Mouse (Mus musculus) embryo, embryonic 11.5 days (tissue): ENCODE measurements around the gene Dhtkd1.

Experiments
- DNase-seq: peaks from one replicate; pipeline ENCODE4 v3.0.0-alpha.2; 2012; ENCODE audit warnings: low read depth, low spot score

The Dhtkd1 gene

DNA sequence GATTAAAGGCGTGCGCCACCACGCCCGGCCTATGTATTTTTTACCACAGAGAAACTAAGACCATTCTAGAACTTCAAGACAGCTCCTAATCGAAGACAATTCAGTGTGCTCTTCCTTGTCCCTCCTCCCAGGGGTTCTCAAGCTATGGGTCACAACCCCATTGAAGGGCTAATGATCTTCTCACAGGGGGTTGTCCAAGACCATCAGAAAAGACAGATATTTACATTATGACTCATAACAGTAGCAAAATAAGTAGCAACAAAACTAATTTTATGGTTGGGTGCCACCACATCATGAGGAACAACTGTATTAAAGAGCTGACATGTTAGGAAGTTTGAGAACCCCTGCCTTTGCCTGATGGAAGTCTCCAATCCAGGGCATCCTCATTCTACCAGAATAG, 10.7 kb downstream of the Dhtkd1 start:
- DNase-seq: no peak

DNA sequence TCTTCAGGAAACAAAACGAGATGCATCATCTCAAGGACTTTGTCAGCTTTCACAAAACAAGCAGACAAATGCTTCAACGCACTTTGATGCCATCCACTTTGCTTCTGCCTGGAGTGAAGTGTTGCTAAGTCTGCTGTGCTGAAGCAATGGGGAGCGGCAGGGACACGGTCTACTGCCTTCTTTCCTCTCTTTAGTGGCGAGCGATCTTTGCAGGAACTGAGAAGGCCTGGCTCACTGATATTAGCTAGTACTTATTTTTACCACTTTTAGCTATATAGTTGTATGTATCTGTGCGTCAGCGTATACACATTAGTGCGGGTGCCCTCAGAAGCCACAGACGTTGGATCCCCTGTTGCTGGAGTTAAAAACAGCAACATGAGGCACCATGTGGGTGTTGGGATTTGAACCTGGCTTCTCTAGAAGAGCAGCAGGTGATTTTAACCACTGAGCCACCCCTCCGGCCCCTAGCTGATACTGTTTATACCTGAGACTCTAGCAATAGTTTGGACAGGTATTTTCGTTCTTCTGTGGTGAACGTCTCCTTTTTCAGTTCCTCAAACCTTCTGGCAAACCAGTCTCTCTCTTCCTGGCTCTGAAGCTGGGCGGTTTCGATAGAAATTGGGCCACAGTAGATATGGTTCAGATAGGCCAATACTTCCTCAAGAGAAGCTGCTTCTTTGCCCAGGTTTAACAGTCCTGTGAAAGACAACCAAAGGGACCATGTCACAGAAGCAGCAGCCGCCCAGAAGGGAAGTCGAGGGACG, 12.1 kb downstream of the Dhtkd1 start:
- no peak for DNase-seq

DNA sequence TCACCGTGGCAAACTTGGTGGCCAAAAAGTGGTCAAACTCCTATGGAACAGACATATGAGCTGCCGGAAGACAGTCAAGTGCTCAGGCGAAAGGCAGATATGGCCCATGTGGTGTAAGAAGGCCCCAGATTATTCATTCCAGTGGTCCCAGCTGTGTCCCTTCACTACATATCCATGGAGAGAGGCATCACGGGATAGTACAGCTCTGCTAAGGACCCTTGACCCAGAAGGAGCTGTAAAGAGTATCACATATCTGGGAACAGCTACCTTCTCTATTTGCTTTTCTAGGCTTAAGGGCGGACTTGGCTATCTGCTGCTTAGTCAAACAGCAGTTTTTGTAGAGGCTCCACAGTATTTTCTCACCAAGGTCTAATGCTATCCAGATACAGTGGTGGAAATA, 12.8 kb downstream of the Dhtkd1 start:
- no peak for DNase-seq

DNA sequence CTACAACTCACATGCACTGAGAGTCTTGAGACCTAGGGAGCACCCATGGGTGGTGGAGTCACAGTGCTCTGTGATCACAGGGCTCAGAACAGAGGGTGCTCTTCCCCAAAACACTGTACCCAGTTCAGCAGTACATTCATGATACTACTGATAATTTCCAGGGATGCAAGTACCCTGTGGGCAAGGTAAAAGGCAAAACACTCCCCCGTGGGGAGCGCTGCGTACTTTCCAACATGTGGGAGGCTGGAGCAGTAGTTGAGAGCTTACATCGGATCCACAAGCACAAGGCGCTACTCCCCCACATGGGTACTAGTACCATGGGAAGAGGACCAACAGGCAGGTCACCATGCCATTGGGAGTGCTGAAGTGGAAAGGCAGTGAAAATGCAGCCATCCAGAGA, 15.1 kb downstream of the Dhtkd1 start:
- DNase-seq: no peak

DNA sequence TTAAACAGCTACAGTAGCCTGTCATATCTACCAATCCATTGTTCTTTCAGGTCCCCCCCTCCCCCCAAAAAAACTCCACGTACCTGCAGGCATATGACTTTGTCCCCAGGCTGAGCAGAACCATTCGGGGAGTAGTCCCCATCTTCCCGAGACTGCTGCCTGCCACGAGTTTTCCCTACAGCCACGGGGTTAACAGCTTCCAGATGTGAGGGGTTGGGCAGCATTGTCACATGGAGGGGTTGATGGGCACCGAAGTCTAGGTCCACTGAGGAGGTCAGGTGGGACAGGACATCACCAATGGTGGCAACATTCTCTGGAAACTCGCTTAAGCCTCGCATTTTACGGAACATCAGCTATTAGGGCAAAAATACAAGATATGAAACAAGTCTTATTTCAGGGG, 18.8 kb downstream of the Dhtkd1 start:
- no peak for DNase-seq

DNA sequence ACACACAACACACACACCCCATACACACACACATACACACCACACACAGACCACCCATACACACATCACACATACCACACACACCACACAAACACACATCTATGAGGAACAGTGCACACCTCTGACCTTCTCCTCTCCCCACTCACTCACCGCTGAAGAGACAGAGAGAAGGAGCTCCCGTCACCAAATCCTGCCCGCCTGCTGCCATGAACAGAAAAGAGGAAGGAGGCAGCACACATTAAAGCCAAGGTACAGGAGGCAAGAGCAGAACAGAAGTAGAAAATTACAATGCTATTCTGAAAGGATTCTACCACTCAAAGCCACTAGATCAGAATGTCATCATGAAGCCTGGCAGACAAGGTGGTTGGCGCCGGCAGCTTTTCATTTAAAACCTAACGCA, 19.8 kb downstream of the Dhtkd1 start:
- no peak for DNase-seq

DNA sequence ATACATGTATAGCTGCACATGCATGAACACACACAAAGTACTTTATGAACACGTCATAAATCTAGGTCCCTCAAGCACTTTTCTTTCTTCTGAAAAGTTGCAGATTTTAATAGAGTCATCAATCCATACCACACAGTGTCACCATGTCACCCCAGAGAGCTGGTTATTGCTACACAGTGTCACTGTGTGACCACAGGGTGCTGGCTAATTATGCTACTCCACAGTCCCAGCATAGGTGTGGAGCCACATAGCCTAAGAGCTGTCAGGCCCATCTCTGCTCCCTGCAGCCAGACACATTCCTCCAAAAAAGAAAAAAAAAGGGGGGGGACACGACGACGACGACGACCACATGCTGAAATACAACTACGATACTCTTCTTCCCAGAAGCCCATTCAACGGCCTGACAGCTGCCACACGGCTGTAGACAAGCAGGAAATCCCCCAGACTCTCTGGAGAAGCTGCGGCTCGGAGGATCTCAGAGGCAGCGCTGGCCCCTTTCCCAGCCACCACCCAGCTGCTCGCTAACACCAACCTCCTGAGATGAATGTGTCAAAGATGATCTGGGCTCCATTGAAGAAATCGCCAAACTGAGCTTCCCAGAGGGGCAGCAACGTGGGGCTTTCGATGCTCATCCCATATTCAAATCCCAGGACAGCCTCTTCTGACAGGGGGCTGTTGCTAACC, 31.2 kb downstream of the Dhtkd1 start:
- no peak for DNase-seq

DNA sequence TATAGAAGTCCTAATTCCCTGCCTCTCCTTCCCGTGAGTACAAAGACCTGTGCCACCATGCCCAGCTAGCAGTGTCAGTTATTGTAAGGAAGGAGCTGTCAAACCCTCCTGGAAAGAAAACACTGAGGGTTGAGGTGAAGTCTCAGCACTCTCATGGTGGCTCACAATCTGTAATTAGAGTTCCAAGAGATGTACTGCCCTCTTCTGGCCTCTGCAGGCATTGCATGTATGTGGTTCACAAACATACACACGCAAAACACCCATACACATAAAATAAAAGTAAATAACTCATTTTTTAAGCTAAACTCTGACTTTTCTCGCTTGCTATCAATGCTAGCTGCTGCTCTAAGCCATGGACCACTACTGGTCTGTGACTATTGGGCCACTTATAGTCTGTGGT, 36.0 kb downstream of the Dhtkd1 start:
- no peak for DNase-seq

DNA sequence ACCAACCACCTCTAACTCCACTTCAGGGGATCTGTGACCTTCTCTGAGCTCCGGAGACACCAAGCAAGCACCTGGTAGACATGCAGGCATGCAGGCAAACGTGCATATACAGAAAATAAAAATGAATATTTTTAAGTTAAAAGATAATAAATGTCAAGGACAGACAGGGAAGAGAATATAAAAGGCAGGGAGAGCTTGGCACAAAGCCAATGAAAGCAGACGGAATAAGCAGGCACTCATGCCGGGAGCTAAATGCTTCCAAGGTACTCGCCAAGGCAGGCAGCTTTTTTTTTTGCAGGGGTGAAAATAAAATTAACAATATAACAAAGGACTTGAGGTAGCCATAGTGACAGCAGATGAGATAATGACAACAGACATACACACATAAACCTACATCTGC, 36.5 kb downstream of the Dhtkd1 start:
- DNase-seq: no peak

DNA sequence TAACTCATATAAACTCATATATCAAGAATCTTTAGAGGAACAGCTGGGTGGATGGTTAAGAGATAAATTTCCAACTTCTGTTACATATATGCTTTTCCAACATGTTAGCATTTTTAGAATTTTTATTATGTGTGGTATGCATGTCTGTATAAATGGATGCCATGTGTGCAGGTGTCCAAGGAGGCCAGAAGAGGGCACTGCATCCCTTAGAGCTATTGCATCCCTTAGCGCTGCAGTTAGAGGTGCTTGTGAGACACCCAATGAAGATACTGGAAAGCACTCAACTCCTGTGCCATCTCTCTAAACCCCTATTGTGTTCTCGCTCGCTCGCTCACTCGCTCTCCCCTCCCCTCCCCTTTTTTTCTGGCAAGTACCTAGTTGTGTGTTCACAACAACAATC, 42.4 kb downstream of the Dhtkd1 start:
- no peak for DNase-seq

DNA sequence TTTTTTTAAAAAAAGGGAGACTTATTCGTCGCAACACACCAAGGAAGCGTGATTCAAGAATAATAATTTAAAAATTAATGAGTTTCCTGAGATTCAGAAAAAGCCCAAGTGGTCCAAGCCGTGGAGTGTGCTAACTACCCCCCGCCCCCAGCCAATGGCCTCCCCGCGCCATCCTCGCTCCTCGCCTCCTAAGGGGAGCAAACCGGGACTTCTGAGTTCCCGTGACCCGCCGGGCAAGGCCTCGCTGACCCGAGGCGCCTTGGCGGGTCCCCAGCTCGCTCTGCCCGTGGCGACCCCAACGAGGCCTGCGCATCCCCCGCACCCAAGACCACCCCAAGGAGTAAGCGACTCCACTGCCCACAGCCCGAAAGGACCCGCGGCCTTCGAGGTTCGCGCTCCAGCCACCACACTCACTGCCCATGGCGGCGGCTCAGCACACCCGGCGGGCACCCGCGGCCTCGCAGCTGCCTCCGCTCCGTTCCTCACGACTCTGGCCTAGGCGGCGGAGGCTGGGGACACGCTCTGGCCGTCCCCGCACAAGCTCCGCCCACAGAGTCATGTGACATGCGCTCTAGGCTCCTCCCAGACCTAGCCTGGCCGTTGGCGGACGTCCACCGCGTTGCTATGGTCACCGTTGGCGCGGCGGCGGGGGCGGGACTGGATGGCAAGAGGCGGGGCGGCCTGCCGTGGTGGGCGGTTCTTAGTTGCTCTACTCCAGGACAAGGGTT, 47.6 kb downstream of the Dhtkd1 start, which contains the start of gene Sec61a2:
Sec61a2 (minus strand) TSS at position 590 of the 728 bp plus-strand sequence.
- peak; percentile 98 for DNase-seq

DNA sequence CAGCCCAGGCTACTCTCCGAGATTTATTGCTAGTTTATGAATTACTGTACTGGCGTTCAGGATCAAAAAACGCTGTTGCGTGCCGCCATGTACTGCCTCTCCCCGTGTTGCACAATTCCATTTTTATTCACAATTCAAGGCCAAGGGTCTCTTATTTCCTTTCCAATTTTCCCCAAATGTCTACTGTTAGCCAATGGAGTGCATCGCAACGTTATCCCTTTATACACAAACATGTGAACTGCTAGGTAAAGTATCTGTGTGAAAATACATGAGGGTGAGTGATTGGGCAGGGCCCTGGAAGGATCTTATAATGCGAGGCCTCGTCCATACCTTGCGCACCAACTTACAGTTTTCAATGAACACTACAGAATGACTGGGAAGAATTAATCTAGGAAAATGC, 48.3 kb downstream of the Dhtkd1 start:
- DNase-seq: no peak

DNA sequence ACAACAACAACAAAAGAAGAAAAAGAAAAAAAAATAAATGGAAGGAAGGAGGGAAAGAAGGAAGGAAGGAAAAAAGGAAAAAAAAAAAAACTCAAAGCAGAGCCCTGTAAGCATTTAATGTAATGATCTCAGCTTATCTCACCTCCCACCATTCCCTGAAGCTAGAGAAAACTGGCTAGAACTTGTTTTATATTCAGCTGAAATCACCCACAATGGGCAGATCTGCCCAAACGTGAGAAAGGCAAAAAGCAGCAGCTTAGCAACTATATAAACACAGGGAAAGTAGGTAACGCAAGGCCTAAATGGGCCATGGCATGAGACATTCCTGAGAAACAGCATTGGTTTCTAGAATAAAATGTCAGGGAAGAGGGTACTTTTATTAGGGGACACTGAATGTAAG, 53.2 kb downstream of the Dhtkd1 start:
- no peak for DNase-seq

DNA sequence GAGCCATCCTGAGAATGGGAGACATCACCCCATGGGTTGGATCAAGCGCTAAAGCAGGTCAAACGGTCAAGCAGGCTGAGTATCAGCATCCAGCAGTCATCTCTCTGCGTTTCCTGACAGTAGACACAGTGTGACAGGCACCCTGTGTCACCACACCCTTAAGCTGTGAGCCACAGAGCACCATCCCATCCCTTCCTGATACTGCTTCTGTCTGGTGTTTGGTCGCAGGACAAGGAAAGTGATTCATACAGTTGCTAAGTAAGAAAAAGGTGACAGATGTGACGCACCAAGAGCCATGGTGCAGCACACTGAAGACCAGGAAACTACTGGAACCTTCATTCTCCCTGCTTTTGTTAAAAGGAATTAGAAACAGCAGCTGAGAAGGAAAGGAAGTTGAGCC, 53.7 kb downstream of the Dhtkd1 start:
- no peak for DNase-seq

DNA sequence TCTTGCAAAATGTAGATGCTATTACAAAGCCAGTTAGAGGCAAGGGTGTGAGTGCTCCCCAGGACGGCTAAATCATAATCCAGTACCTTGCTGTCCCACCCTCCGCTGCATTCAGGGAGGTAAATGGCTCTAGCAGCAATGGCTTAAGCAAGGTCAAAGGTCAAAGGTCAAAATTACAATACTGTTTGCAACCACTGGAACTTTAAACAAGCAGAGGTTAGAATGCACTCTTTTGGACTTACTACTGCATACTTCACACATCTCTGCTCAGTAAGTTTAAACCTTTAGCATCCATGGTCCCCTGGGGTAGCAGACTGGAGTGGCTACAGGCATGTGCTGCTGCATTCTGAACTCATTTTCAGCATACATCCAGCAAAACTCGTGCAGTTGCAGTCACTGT, 65.1 kb downstream of the Dhtkd1 start:
- no peak for DNase-seq

DNA sequence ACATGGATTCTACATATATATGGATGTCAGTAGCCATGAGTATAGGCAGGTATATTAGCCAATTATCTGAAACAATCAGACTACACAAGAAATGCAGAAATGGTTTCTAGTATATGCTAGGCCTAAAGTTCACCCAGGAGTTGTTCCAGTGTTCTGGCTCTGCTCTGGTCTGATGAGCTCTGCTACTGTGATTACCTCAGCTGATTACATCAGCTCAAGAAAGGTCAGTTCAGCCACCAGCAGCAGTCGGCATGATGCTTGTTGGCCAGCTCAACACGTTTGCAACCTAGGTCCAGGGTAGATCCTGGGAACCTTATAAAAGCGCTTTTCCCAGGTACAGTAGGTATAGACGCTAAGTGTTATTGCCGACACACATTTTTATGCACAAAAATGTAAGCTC, 72.8 kb downstream of the Dhtkd1 start:
- DNase-seq: no peak

DNA sequence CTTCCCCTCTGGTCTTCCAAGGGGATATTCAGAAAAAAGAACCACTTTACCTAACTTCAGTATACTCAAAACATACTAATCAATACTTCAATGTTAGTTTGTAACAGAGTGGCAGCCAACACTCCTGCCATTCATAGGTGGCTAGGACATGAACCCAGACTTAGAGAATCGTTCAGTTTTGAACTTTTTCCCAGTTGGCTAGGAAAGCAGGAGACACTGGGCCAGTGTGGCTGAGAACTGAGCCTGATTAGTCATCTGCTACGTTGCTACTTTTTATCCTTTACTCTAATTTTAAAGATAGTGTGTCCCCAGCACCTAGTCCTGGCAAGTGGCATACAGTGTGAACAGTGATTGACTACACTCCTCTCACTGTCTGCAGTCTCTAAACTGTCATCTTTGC, 74.9 kb downstream of the Dhtkd1 start:
- no peak for DNase-seq

DNA sequence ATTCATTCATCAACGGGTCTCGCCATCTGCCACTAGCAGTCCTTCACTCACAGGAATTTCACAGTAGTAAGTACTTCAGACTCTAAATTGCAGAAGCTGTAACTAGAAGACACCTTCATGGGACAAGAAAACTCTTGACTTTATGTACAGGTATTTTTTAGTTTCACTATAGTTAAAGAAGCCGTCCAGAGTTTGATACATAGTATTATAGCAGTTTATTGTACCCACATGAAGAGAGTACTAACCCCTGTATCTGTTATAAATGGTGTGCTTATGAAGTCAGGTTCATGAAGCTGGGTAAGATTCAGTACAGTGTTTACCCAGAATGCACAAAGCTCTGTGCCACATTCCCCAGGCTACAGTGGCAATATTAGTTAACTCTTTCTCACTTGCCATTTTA, 79.8 kb downstream of the Dhtkd1 start, which contains the start of gene Gm13199:
Gm13199 (minus strand) TSS at position 101 of the 400 bp plus-strand sequence.
- DNase-seq: no peak

DNA sequence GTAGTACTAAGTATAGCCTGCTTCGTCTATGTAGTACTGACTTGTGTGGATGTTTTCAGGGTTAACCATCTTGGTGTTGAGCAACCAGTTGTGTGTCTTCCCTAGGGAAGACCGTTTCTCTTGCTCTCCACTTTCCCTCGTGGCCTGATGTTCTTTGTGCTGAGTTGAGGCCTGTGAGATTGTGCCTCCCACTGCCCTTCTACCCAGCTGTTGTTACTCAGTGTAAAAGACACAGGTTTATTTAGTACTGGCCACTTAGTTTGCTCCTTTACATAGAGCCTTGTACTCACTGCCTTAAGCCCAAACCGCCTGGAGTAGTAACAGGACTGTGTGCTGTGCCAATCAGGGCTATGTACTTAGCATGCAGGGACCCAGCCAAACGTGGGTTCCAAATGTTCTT, 90.7 kb downstream of the Dhtkd1 start:
- DNase-seq: no peak

DNA sequence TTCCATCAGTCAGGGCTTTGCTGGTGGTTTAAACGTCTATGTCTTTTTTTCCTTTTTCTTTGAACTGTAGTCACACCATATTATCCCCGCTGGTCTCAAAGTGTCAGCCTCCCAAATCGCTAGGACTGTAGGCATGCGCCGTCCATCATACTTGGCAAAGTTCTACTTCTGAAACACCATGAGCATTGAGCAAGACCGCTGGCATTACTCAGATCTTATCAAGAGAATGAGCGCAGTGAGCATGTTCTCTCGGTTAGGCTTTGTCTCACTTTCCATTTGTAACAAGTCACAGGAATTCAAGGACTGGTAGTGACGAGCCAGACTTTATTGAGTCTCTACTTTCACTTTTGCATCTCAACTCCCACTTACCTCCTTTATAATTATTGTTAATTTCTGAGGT, 91.5 kb downstream of the Dhtkd1 start:
- DNase-seq: no peak
